Mouse (Mus musculus): ENCODE data around the gene Klhl11.

The Klhl11 gene

DNA sequence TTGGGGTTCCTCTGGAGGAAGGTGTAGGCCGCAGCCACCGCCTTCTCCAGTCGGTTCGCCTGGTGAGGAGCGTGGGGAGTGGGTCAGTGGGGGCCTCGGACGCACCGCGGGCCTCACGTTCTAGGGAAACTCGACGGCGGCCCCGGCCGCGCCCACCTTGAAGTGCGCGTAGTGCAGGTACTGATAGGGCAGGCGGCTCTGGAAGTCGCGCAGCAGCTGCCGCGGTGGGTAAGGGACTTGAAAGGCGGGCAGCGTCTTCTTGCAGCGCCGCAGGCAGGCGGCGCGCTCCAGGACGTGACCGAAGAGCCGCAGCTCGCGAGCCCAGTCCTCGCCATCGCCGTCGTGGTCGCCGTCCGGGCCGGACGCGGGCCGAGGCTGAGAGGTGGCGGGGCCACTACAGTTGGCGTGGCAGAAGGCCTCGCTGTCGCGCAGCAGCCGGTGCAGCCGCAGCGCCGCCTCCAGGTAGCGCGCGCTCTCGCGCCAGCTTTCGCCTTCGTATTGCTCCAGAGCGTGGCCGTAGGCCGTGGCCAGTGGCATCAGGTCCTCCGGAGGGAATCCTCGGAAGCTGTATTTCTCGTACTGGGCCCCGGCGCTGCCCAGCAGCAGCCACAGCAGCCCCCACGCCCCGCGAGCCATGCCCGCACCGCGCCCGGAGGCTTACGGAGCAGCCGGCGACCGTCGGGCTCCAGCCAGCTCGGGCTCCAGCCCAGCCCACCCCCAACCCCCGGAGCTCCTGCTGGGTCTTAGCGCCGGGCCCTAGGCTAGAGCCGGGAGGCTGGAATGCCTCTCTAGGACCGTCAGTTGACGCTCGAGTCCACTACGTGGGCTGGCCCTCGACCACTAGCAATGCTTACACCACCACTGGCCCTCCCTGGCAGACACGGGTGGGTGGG, 58.3 kb downstream of the Klhl11 start, which contains the start of gene P3h4:
Gene P3h4, minus strand, starts transcription at position 816 of the 893 bp plus-strand sequence.
- DNase-seq (ENCODE audit: extremely low read depth, low read depth), result no peak

GRCm38 (mm10) chr11:100413541-100413940, 59.0 kb downstream of the Klhl11 start:
- DNase-seq (ENCODE audit: extremely low read depth, low read depth), result no peak

Measured in MEL-GATA-1-ER (cell line).